Mouse (Mus musculus) ES-Bruce4 (cell line): ENCODE results near the gene Khdc4.
"Not testable (repeated sequence)": the region's sequence is repeated elsewhere in the genome, so short reads cannot be mapped to it uniquely, and the experiment has no call there.

ENCODE experiments used
- CTCF ChIP-seq: IDR thresholded peaks from one replicate; pipeline ENCODE4 v1.8.1; 2011; ENCODE audit warnings: low read depth, low read length
- POLR2A ChIP-seq: IDR thresholded peaks from one replicate; pipeline ENCODE4 v1.8.1; 2011; ENCODE audit warnings: low read length; ENCODE audit not compliant: insufficient read depth

GRCm38 (mm10) chr3:88715716-88716115 is 30.1 kb downstream of the Khdc4 start:
- TF ChIP-seq CTCF, POLR2A: not testable (repeated sequence)
